Mouse (Mus musculus): ENCODE measurements around the gene Gcnt2.

The Gcnt2 gene

DNA sequence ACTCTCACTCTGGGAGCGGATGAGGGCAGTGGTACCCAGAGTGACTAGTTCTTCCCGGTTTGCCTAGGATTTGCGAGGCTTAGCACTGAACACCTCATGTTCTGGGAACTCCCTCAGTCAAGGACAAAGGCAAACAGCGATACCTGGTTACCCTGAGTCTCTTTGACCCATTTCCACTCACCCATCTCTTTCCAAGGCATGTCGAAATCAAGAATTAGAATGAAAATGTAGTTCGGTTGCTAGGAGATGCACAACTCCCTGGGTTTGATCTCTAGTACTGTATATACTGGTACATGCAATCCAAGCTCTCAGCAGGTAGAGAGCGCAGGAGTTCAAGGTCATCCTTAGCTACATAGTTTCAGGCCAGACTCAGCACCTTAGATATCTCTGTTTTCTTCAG, 47.0 kb downstream of the Gcnt2 start:
- no peak for DNase-seq (ENCODE audit: low spot score)

DNA sequence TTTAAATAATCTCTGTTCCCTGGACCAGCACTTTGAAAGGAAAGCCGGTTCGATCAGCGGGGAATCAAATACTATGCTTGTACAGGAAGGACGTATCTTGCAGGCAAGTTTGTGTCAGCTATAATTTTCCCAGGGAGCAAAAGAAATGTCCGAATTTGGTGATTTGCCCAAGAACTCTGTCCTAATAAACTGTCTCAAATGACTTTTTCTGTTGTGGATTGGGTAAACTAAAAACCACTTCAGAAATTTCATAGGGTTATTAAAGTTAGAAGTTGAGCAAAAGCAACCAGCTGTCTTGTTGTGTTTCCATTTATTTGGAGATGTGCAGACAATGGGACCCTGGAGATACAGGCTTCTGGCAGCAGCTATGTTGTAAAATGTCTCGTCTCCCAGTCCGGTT, 47.7 kb downstream of the Gcnt2 start:
- DNase-seq (ENCODE audit: low spot score) = peak; percentile 91

DNA sequence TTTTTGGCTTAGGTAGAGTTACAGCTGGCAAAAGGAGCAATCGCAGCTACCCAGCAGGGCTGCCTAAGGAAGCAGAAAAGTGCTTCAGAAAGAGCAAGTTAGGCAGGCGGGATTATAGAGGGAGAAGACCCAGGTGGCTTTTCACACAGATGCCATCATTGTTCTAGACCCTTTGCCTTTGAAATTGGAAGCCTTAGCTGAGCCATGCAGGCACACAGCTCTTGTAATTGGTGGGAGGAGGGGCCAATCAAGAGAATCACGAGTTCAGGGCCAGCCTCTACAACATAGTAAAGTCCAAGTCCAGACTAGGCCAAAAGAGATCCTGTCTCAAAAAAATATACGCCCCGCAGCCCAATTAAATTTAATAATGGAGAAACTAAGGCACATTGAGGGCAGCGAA, 48.5 kb downstream of the Gcnt2 start:
- peak; percentile 51 for DNase-seq (ENCODE audit: low spot score)

DNA sequence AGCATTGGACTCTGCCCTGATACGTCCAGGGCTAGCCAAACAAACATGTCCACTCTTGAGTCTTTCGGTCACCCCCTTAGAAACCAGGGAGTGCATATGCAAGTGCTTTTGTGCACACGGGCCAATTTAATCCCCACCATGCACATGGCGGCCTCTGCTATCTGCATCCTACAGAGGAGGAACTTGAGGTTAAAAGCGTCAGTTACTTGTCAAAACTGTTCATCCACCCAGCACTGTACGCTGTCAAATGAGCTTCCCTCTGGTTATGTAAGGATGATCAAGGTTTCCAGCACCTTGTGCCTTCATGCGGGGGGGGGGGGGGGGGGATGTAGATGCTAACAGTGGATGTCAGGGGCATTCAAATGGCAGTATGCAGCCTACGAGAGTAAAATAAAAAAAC, 49.5 kb downstream of the Gcnt2 start:
- DNase-seq (ENCODE audit: low spot score) = no peak

DNA sequence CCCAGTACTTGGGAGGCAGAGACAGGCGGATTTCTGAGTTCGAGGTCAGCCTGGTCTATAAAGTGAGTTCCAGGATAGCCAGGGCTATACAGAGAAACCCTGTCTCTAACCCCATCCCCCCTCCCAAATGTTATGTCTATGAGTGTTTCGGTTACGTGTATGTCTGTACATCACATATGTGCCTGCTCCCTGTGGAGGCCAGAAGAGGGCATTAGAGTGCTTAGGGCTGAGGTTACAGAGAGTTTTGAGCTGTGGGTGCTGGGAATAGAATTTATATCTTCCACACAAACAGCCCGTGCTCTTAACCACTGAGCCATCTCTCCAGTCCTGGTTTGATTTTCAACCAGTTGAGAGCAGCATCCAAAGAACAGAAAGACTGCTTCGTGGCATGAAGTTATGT, 50.5 kb downstream of the Gcnt2 start:
- no peak for DNase-seq (ENCODE audit: low spot score)

DNA sequence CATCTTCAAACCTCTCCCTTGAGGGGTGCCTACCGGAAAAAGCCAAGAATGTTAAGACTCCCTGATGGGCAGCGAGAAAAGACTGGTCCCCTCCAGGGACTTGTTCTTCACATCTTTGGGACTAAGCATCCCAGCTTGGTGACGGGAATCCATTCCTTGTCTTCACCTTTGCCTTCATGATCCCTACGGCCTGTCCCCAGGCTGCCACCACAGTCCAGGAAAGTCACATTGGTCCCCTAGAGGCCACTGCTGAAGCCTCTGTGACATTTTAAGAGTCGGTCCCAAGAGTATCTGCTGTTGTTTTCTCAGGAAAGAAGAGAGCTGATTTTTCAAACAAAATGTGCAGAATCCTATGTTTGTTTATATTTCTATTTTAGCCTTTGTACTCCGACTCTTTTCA, 52.4 kb downstream of the Gcnt2 start:
- DNase-seq (ENCODE audit: low spot score) = no peak

DNA sequence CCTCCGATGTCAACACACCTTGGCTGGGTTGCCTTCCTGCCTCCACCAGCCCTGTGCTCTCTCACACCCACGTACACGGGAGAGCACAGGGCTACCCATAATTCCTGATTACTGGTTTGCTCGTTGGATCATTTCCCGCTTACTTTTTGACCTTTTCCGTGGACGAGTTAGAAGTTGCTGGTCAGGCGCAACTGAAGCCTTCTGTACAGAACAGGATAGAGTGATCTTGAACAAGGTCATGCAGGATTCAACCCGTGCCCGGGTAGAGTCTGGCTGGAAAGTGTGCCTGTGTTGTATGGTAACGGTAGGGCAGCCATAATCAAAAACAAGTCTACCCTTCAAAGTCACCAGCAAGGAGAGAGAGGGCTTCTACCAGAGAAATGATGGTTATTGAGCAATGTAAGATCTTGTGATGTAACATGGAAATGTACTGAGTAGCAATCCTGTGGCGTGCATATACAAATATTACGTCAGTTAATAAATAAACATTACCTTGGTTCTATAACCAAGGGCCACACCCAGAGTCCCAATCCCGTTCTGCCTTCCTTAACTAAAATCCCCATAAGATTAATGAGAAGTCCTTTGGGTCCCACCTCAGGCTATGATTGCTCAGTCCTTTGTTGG, 54.0 kb downstream of the Gcnt2 start:
- no peak for DNase-seq (ENCODE audit: low spot score)

DNA sequence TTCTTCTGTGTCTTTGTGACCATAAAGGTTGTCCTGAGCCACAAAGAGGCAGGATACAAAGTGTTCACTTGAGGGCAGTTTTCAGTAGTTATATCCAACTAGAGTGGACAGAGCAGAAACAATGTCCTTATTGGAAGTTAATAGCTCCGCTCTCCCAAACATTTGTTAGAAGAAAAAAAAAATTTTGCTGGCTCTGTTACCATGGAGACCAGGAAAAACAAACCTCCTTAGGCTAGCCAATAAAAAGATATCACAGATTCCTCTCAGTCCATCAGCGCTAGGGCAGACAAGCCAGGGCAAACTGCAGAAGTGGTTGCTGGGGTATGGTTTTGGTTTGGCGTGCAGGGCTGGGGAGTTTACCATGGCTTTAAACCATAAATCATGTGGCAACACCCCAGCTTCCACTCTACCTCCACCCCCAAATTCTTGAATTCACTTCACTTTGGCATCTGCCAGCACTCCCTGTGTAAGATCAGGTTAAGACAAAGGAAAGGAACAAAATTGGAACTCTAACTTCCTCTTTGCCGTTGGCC, 54.6 kb downstream of the Gcnt2 start:
- DNase-seq (ENCODE audit: low spot score) = peak; percentile 37

DNA sequence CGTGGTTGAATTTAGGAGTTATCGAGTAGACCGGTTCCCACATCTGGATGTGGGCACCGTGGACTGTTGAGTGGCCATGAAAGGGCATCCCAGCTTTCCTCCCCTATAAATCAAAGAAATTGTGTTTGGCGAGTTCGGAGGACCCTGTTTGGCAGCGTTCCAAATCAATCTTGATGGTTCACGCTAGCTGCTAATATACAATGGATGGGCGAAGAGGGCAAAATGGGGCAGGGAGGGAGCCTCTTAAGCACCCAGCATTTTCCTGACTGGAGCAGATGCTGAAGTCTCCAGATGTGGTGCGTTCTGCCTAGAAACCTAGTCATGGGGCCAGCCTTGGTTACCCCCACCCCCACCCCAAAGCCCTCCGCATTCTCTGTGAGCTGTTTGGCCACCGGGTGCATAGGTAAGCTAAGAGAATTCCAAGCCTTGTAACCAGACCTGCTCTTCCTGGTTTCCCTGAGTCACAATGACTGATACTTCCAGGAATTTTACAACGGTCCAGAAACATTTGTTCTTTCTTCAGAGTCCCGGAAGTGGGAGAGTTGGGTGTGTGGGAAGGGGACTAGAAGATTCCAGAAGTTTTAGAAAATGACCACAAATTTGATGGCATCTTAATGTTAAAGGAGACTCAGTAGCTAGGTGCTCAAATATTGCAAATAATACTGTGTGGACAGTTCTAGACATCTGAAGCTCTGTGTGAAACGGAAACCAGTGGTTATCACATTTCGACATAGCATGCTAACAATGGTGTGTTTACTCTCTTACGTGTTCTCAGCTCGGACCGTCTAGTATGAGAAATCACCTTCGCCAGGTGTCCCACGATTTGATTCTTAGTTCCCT, 57.0 kb downstream of the Gcnt2 start:
- peak; percentile 27 for DNase-seq (ENCODE audit: low spot score)

DNA sequence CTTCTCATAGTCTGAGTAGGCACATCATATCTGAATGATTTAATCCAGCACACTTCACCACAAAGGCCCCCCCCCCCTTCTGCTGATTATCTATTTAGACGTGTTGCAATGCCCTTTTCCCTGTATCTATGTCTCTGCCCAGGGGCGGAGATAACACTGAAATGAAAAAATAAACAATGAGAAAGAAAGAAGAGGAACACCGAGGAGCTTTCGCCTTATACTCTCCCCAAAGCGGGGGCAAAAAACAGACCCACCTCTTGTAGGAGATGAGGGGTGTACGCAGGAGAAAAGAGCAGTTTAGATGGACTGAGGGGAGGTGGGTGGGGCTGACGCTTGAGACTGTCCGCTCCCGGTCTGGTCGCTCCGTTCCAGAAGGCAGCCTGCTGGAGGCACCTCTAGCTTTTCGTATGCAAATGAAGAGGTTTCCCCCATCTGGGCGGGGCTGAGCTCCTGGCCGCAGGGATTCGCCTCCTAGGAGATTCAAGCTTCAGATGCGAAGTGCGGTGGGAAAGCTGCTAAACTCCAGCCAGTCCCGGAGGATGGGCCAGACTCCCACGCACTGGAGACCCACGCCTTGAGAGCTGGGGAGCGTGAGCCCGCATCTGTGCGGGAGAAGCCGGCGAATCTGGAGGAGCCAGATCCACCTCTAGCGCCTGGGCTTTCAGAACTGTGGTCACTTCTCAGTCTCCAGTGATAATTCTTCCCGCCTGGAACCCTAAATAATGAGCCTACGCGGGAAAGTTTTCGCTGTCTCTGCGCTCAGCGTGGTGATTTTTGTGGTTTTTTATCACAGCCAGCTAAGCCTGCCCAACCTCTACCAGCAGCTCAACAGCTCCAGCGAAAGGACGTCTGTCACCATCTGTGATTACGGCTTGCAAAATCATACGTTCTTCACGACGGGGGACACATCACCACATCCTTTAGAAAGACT, 57.9 kb downstream of the Gcnt2 start:
- peak; percentile 68 for DNase-seq (ENCODE audit: low spot score)

DNA sequence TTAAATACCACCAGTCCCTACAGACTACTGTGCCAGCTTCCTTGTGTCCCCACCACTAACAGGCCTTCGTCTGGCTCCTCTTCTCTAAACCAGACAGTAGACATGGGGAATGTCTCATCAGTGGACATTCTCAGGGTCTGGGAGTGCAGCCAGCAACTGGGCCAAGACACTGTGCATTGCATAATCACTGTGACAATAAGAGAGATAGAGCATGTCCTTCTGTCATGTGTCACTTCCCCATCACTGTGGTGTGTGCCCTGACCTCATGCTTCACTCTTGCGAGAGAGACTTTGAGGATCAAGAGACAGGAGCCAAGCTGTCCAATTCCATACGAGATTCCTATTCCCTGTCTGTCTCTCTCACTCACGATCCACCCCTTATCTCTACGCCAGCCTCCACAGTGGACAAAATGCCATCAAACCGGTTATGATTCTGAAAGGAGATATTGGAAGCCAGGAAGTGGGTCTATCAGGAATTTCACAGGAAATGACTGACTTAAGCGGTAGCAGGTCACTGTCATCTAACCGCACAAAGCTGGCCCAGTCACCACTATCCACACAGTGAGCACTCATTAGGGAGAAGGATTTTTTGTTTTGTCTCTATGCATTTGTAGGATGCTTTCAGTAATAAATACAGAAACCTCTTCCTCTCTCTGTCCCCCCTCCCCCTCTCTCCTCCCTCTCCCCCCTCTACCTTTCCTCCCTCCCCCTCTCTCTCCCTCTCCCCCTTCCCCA, 61.9 kb downstream of the Gcnt2 start:
- DNase-seq (ENCODE audit: low spot score) = peak; percentile 76

DNA sequence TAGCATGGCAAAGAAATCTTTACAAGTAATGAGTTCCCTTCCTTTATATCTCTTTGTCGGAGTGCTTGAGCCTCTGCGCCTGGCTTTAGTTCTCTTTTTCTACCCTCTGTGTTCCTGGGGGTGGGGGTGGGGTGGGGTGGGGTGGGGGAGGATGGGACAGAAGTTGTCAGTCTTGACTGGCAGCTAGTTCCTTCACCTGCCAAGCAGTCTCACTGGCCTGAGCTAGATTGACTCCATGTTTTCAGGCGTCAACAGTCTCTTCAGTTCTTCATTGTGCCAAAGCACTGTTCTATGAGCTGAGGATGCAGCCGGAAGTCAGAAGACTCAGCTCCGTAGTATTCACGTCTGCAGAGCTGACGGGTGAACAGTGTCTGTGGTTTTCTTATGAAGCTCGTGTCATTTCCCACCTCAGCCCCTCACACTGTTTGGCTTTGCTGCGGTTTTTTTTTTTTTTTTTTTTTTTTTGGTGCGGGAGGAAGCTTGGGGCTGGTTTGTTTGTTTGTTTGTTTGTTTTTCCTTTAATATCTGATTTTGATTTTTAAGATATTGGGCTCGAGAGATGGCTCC, 62.8 kb downstream of the Gcnt2 start:
- no peak for DNase-seq (ENCODE audit: low spot score)

DNA sequence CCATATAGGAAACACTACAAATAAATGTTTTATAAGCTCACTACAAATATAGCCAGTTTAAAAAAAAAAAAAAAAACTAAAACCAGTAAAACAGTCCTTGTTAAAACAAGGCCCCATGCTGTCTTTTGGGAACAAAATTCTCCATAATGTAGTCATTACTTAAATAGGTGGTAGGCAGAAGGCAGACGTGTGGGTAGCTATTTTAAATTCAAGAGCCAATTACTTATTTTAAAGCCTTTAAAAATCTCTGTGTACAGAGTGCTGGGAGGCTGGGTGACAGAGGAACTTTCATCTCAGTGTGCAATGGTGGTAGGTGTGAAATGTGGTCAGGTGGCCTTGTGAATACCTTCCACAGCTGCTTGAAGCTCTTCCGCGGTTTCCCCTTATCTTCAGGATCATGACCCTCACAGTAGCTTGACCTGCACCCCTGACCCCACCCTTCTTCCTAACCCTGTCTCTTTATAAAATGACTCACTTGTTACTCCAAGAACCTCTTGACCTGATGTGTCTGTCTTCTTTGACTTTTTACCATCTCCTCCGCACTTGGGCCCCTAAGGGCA, 64.3 kb downstream of the Gcnt2 start:
- no peak for DNase-seq (ENCODE audit: low spot score)

DNA sequence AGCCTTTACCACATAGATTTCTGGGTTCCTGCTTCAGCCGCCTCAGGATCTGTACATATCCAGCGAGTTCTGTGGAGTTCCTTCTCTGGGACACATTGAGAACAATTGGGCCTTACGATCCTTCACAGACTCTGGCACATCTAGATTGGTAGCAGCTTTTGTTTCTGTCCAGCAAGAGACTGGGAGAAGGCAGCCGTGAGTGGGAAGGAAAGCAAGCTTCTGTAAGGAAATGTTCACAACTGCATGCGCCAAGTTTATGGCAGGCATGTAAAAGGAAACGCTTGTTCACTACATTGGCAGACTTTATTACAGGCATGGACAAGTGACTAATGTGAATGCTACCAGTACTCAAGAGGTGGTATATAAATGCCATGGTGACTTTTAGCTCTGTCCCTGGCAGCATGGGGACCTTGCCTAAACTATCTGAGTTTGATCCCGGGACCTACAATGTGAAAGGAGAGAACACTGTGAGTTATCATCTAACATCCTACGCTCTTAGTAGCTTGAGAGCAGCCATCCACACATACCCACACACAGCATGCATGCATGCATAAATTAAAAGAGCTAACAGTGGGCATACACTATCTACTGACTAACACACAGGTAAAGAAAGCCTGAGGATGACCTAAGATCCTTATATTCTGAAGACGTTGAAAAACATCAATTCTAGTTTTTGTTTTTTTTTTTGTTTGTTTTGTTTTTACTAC, 68.8 kb downstream of the Gcnt2 start:
- DNase-seq (ENCODE audit: low spot score) = no peak

DNA sequence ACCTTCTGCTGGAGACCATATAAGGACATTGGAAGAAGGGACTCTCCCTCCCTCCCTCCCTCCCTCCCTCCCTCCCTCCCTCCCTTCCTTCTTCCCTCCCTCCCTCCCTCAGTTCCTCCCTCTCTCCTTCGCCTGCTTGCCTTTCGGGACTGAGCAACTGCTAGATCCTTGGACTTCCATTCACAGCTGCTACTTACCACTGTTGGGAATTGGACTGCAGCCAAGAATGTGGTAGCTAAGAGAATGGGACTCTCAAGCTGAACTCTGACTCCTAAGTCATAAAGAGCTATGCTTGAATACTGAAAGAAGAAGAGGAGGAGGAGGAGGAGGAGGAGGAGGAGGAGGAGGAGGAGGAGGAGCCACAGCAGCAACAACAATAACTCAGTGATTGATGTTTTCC, 72.3 kb downstream of the Gcnt2 start:
- DNase-seq (ENCODE audit: low spot score) = peak; percentile 92

DNA sequence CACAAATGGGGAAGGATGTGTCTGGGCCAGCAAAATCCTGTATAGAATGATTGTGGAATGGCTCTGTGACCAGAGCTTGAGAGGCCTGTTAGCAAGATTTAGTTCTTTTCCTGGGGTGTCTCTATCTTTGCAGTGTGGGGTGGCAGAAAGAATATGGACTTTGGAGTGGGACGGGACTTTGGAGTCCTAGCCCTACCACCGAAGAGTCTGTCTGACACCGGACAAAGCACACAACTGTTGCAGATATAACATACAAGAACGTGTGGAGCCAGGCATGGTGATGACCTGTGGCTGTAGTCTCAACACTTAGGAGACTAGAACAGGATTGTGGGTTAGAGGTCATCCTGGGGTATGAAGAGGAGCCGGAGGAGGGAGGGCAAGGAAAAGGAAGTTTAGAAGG, 73.0 kb downstream of the Gcnt2 start:
- no peak for DNase-seq (ENCODE audit: low spot score)

DNA sequence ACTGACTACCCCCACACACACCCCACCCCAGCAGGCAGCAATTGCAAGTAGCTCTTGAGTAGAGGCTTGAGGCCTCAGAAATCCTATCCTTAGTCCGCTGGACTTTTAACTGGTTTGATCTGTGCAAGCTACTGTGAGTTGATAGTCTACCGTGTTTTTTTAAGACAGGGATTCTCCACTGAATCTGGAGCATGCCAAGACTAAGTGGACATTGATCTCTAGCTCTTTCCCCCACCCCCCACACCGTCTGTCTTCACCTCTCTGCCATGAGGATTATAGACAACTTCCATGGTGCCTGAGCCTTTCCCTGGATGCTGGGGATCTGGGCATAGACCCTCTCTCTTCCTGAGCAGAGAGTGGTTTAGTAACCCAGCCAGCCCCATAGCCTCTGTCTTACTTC, 74.8 kb downstream of the Gcnt2 start:
- DNase-seq (ENCODE audit: low spot score) = no peak

DNA sequence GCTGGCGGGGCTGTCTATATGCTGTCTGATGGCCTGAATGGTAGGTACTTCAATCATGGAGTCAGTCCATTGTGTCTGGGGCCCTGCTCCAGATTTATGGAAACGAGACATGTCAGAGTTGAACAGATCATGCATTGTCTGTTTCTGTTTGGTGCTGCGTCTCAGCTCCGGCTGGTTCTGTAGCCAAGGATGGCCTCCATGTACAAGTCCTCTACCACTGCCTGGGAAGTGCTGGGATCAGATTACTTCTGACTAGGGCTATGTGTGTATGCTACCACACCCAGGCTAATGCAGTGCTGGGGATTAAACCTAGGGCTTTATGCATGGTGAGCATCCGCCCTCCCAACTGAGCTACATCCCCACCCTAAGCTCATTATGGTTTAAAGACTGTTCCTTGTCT, 78.0 kb downstream of the Gcnt2 start:
- no peak for DNase-seq (ENCODE audit: low spot score)

DNA sequence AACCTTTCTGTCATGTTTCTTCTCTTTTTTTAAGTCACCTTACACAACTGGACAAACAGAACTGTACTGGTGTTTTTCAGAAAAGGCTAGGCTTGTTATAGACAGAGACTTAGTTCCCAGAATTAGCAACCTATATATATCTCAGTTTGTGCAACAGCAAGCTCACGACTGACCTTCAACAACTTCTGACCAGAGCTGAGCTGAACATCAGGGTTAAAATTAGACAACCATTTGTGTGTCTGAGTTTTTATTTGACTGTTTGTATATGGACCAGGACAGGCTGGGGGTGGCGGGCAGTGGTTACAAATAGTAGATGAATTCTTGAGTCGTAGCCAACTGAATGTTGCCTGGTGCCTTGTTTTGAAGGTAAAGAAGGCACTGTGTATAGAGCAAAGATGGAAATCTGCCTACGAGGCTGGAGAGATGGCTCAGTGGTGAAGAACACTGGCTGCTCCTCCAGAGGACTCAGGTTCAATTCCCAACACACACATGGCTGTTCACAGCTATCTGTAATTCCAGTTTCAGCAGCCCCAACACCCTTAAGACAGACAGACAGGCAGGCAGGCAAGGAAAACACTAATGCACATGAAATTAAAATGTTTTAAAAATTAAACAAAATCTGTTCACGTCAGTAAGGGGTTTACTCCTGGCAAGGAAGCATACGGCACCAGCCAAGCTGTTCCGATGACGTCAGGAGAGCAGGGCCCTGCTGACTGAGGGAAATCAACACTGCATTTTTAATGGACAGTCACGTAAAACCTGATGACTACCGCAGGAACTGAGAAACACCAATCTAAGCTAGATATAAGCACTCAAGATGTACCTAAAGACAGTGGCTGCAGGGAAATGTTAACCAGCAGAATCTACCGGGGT, 79.2 kb downstream of the Gcnt2 start:
- DNase-seq (ENCODE audit: low spot score) = no peak

All from adipocyte (in vitro differentiated cells).